Mouse (Mus musculus): ENCODE data around the gene Tex48. TPM values are rescaled to one million over a fixed set of nuclear protein-coding genes. Genes with fewer than 3 reads are reported as not detected.

The Tex48 gene
- not detected in 2 replicates for polyA plus RNA-seq (2015; fragmentation: Nextera tagmentation; extraction: Ambion mirVana)

- no peaks in the 10 kb centered on the region for H3K36me3 ChIP-seq
- no peaks in the 10 kb centered on the region for H3K4me1 ChIP-seq
- no peaks in the 10 kb centered on the region for H3K27me3 ChIP-seq
- H3K9ac ChIP-seq, result no peak within 1 kb of the TSS
- H3K9me3 ChIP-seq, result no peaks in the 10 kb centered on the region
- ATAC-seq (ENCODE audit: low FRiP score, low read depth), result no peak
- no peak within 1 kb of the TSS for H3K4me2 ChIP-seq (replicated peaks)
- no peak within 1 kb of the TSS for H3K27ac ChIP-seq
- 57% methylated on average over 5 of the region's 5 CpGs for WGBS
- H3K4me3 ChIP-seq, result no peak within 1 kb of the TSS
These were observed at the start of gene Tex48 for GRCm38 (mm10) chr4:63622378-63622835. Tex48 (minus strand) TSS chr4:63622428.

- 72% methylated on average over 4 of the region's 4 CpGs for WGBS
- ATAC-seq (ENCODE audit: low FRiP score, low read depth), result no peak
- Histone ChIP-seq H3K4me2 (replicated peaks) (no peak overlapping the region), H3K27ac (no peak overlapping the region), H3K9ac (no peak overlapping the region), H3K4me1 (no peaks in the 10 kb centered on the region), H3K27me3 (no peaks in the 10 kb centered on the region), H3K9me3 (no peaks in the 10 kb centered on the region), H3K36me3 (no peaks in the 10 kb centered on the region), H3K4me3 (no peak overlapping the region)
These were observed 46.0 kb upstream of the Tex48 start for GRCm38 (mm10) chr4:63668255-63668654.

DNA sequence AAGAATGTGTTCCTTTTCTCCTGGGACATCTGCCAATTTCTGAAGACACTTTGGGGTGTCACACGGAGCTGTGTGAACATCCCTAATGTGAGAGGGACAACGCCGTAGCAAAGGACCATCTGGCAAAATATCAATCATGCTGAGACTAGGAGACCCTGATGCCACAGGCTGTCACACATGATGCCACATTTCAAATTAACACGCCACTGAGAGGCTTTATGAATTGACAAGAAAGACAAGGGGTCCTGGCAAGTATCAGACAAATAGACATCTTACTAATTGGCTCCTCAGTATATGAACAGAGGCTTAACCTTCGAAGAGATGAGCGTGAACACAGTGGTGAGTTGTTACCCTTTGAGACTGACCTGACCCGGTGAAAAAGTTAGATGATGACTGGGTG lies 43.5 kb upstream of the Tex48 start:
- 80% methylated on average over 7 of the region's 7 CpGs for WGBS
- H3K27me3 ChIP-seq, result no peaks in the 10 kb centered on the region

DNA sequence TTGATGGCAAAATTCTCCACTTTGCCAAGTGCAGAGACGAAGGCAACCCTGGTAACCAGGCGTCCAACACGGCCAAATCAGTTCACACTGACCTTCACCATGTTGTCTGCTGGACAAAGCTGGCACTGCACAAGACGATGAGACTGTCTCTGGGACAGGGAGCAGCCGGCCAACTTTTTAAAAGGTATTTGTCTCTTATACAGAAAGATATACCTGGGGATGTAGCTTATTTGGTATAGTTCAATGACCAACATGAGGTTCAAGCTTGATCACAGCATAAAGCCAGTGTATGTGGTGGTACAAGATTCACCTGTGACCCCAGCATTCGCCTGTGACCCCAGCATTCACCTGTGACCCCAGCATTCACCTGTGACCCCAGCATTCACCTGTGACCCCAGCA lies 41.1 kb upstream of the Tex48 start, which contains the start of gene Gm11214:
Gene Gm11214, minus strand, starts transcription at position 101 of the 400 bp plus-strand sequence.
- Histone ChIP-seq H3K36me3 (no peaks in the 10 kb centered on the region), H3K9me3 (no peaks in the 10 kb centered on the region), H3K4me1 (no peaks in the 10 kb centered on the region), H3K4me2 (replicated peaks) (no peak within 1 kb of the TSS), H3K4me3 (no peak within 1 kb of the TSS), H3K9ac (no peak within 1 kb of the TSS), H3K27ac (no peak within 1 kb of the TSS), H3K27me3 (no peaks in the 10 kb centered on the region)
- no peak for ATAC-seq (ENCODE audit: low FRiP score, low read depth)
- WGBS, result 91% methylated on average over 6 of the region's 6 CpGs

More for the DNA sequence above, 43.5 kb upstream of the Tex48 start:
- Histone ChIP-seq H3K4me3 (no peak overlapping the region), H3K36me3 (no peaks in the 10 kb centered on the region), H3K4me2 (replicated peaks) (no peak overlapping the region), H3K4me1 (no peaks in the 10 kb centered on the region), H3K27ac (no peak overlapping the region), H3K9ac (no peak overlapping the region), H3K9me3 (no peaks in the 10 kb centered on the region)
- ATAC-seq (ENCODE audit: low FRiP score, low read depth), result no peak

DNA sequence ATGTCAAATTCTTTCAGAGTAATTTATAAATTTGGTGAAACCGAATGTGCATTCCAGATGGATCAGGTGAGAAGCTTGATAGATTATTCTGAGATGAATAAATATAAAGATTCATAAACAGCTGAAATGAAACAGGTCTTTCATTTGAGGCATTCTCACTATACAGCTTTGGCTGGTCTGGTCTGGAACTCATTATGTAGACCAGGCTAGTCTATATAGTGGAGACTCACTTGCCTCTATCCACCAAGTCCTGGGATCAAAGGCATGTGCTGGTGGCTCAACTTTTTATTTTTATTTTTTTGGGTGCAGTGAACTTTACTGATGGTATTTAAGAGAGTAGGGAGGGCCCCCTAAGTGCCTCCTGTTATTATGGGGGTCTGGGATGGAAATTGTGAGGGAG lies 39.6 kb upstream of the Tex48 start:
- H3K4me3 ChIP-seq, result no peak overlapping the region
- 86% methylated on average over 1 of the region's 1 CpGs for WGBS
- H3K9ac ChIP-seq, result no peak overlapping the region
- H3K9me3 ChIP-seq, result no peaks in the 10 kb centered on the region
- no peak for ATAC-seq (ENCODE audit: low FRiP score, low read depth)
- no peaks in the 10 kb centered on the region for H3K27me3 ChIP-seq
- H3K27ac ChIP-seq, result no peak overlapping the region
- H3K4me1 ChIP-seq, result no peaks in the 10 kb centered on the region
- no peaks in the 10 kb centered on the region for H3K36me3 ChIP-seq
- no peak overlapping the region for H3K4me2 ChIP-seq (replicated peaks)

DNA sequence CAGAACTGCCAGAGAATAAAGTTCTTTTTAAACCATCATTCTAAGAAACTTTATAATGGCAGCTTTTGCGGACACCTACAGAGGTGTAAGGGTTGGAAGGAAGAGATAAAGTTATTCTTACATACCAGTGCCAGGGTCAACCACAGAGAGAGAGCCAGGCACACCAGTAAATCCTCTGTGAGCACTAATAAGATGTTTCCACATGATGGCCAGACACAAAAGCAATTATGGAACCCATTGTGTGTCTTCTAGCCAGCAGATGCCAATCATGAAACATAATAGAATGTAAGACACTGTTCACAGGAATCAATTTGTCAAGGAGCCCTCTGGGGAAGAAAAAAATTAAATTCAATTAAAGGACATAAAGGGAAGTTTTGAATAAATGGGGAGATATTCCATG lies 39.2 kb upstream of the Tex48 start:
- Histone ChIP-seq H3K4me2 (replicated peaks) (no peak overlapping the region), H3K9me3 (no peaks in the 10 kb centered on the region), H3K9ac (no peak overlapping the region), H3K27ac (no peak overlapping the region), H3K27me3 (no peaks in the 10 kb centered on the region), H3K36me3 (no peaks in the 10 kb centered on the region), H3K4me3 (no peak overlapping the region), H3K4me1 (no peaks in the 10 kb centered on the region)
- ATAC-seq (ENCODE audit: low FRiP score, low read depth), result no peak
- WGBS, result 73% methylated on average over 1 of the region's 1 CpGs

DNA sequence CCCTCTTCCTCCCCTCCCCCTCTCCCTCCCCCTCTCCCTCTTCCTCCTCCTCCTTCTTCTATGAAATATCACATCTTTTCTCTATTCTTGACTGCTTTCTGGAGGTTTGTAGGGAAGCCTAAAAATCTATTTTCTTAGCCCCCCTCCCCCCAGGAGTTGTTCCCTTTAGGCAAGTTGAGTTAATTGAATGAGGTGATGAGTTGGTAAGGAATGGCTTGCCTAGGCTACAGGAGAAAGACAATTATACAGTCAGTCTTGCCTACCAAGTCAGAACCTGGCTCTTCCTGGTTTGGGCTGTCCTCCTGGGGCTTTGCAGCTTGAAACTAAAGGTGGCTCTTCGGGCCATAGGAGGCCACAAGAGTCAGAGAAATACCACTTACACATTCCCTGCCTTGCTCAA lies 37.5 kb upstream of the Tex48 start:
- Histone ChIP-seq H3K36me3 (no peaks in the 10 kb centered on the region), H3K27ac (no peak overlapping the region), H3K4me2 (replicated peaks) (no peak overlapping the region), H3K27me3 (no peaks in the 10 kb centered on the region), H3K9me3 (no peaks in the 10 kb centered on the region), H3K9ac (no peak overlapping the region), H3K4me3 (no peak overlapping the region), H3K4me1 (no peaks in the 10 kb centered on the region)
- 68% methylated on average over 1 of the region's 1 CpGs for WGBS
- no peak for ATAC-seq (ENCODE audit: low FRiP score, low read depth)

GRCm38 (mm10) chr4:63659086-63659485 lies 36.9 kb upstream of the Tex48 start:
- H3K4me1 ChIP-seq, result no peaks in the 10 kb centered on the region
- no peak overlapping the region for H3K27ac ChIP-seq
- no peaks in the 10 kb centered on the region for H3K36me3 ChIP-seq
- H3K27me3 ChIP-seq, result no peaks in the 10 kb centered on the region
- no peak for ATAC-seq (ENCODE audit: low FRiP score, low read depth)
- H3K4me3 ChIP-seq, result no peak overlapping the region
- H3K9me3 ChIP-seq, result no peaks in the 10 kb centered on the region
- H3K4me2 ChIP-seq (replicated peaks), result no peak overlapping the region
- H3K9ac ChIP-seq, result no peak overlapping the region
- WGBS, result 41% methylated on average over 4 of the region's 4 CpGs

DNA sequence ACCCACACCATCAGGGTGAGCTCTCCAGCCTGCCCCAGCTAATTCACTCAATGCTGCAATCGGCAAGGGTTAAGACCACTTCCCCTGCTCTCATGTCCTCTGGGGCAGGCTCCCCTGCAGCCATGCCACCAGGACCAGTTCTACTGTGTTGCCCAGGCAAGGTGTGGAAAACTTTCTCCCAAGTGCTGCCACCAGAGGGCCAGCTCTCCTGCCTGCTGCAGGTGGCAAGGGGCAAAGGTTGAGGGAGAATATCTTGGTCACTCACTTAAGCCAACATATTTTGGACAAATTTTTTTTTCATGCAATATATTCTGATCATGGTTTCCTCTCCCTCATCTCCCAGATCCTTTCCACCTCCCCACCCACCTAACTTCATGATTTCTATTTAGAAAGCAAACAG lies 32.2 kb upstream of the Tex48 start:
- Histone ChIP-seq H3K9ac (no peak overlapping the region), H3K27me3 (no peaks in the 10 kb centered on the region), H3K4me2 (replicated peaks) (no peak overlapping the region), H3K4me1 (no peaks in the 10 kb centered on the region), H3K36me3 (no peaks in the 10 kb centered on the region), H3K27ac (no peak overlapping the region), H3K9me3 (no peaks in the 10 kb centered on the region), H3K4me3 (no peak overlapping the region)
- no peak for ATAC-seq (ENCODE audit: low FRiP score, low read depth)
- WGBS, result 63% methylated on average over 1 of the region's 1 CpGs

GRCm38 (mm10) chr4:63643956-63644726 lies 21.9 kb upstream of the Tex48 start:
- Histone ChIP-seq H3K9me3 (no peaks in the 10 kb centered on the region), H3K4me1 (no peaks in the 10 kb centered on the region), H3K4me2 (replicated peaks) (no peak overlapping the region), H3K36me3 (no peaks in the 10 kb centered on the region), H3K27ac (no peak overlapping the region), H3K9ac (no peak overlapping the region), H3K27me3 (no peaks in the 10 kb centered on the region), H3K4me3 (no peak overlapping the region)
- no peak for ATAC-seq (ENCODE audit: low FRiP score, low read depth)

DNA sequence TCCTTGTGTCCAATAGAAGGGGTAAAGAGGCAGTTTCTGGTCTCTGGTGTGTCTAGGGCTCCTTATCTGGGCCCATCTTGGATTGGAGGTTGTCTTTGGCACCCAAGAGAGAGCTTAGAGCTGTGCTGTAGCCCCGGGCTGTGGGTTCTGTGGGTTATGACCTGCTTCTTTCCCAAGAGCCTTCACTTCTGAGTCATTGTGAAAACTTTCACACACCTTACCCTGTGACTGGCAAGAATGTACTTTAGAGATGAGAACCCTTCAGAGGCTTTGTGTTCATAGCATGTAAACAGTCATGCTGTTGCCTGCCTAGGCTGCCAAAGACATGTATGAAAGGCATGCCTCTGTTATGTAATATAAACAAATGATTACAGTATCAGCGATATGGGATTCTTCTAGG lies 17.6 kb upstream of the Tex48 start:
- no peak for ATAC-seq (ENCODE audit: low FRiP score, low read depth)
- Histone ChIP-seq H3K4me3 (no peak overlapping the region), H3K27ac (no peak overlapping the region), H3K9ac (no peak overlapping the region), H3K4me2 (replicated peaks) (no peak overlapping the region), H3K36me3 (no peaks in the 10 kb centered on the region), H3K27me3 (no peaks in the 10 kb centered on the region), H3K4me1 (no peaks in the 10 kb centered on the region), H3K9me3 (no peaks in the 10 kb centered on the region)
- 80% methylated on average over 2 of the region's 2 CpGs for WGBS

DNA sequence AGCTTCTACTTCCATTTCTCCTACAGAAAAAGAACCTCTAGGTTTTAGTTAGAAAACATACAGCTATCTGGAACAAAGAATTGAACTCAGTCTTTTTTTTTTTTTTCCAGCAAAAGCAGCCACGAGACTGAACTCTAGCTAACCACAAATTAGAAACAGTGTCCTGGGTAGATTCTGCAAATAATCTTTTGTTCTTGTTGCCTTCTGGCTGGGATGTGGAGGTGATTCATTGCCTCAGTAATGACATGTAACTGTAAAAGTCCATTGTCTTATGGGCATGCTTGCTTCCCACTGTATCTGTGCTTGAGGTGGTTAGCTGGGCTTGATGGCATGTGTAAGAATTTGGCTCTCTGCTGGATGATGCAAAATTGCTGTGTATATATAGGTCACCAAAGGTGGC lies 16.4 kb upstream of the Tex48 start:
- no peaks in the 10 kb centered on the region for H3K36me3 ChIP-seq
- H3K4me2 ChIP-seq (replicated peaks), result no peak overlapping the region
- 13% methylated on average over 1 of the region's 1 CpGs for WGBS
- no peak for ATAC-seq (ENCODE audit: low FRiP score, low read depth)
- no peak overlapping the region for H3K27ac ChIP-seq
- no peaks in the 10 kb centered on the region for H3K27me3 ChIP-seq
- H3K4me1 ChIP-seq, result no peaks in the 10 kb centered on the region
- no peak overlapping the region for H3K4me3 ChIP-seq
- no peaks in the 10 kb centered on the region for H3K9me3 ChIP-seq
- no peak overlapping the region for H3K9ac ChIP-seq

GRCm38 (mm10) chr4:63633181-63633580 lies 11.0 kb upstream of the Tex48 start:
- ATAC-seq (ENCODE audit: low FRiP score, low read depth), result no peak
- 76% methylated on average over 2 of the region's 2 CpGs for WGBS
- no peak overlapping the region for H3K4me2 ChIP-seq (replicated peaks)
- H3K27ac ChIP-seq, result no peak overlapping the region
- H3K4me1 ChIP-seq, result no peaks in the 10 kb centered on the region
- no peak overlapping the region for H3K9ac ChIP-seq
- H3K4me3 ChIP-seq, result no peak overlapping the region
- no peaks in the 10 kb centered on the region for H3K27me3 ChIP-seq
- H3K36me3 ChIP-seq, result no peaks in the 10 kb centered on the region
- H3K9me3 ChIP-seq, result no peaks in the 10 kb centered on the region

Data from limb, embryonic 13.5 days (tissue).